Mouse (Mus musculus): Measurements from ENCODE around the gene Atp6v0c.

GRCm38 (mm10) chr17:24212441-24213018, 43.0 kb upstream of the Atp6v0c start:
- TF ChIP-seq FLI1 (IDR thresholded peaks at IDR 0.05; ENCODE audit: low read length) (no peak), GATA1 (IDR thresholded peaks at IDR 0.05; ENCODE audit: borderline replicate concordance, low read length) (no peak)
